ENCODE assay signal across 8 mouse cellular contexts in the genomic region with DNA sequence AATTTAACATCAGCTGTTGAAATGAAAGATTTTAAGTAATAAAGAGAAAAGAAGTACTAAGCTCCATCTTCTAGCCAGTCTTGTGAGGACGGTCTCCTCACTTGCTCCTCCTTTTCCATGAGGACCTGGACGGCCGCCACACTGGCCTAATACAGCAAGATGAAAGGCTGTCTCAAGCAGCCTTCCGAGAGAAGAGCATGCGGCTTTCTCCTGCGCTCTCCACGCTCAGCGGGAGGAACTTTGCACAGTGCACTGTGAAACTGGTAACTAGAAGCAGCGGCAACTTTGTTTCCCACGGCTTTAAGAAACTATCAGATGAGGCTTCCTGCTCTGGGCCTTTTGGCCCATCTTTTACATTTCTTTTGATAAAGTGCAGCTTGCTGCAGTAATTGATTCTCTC. TPM values are rescaled to one million over a fixed set of nuclear protein-coding genes. Genes with fewer than 3 reads are reported as not detected.
DNase-seq lines count a peak whose midpoint lies in the region; ATAC-seq lines count a peak whose summit lies in the region.

No protein-coding gene starts in this region.

- intact Hi-C loops in left cerebral cortex, postnatal 36 days (cut with DNase I), result no loop called here

- no peaks in the 10 kb centered on the region for H3K9me3 ChIP-seq in liver, embryonic 12.5 days (replicated peaks)
- no peaks in the 10 kb centered on the region for H3K9me3 ChIP-seq in limb, embryonic 11.5 days (ENCODE audit: control insufficient read depth, low read length)
- H3K9me3 ChIP-seq in stomach, embryonic 15.5 days, result no peaks in the 10 kb centered on the region

- no peak overlapping the region for H3K4me2 ChIP-seq in liver, embryonic 12.5 days
- no peak overlapping the region for H3K4me2 ChIP-seq in limb, embryonic 11.5 days (ENCODE audit: low read depth, severe bottlenecking)
- 0 out of 2 replicates have a peak overlapping the region, but pooled peaks have one; percentile 22 for H3K4me2 ChIP-seq in stomach, embryonic 15.5 days

- H3K4me3 ChIP-seq in liver, embryonic 12.5 days, result no peak overlapping the region
- H3K4me3 ChIP-seq in limb, embryonic 11.5 days (ENCODE audit: low read depth, low read length), result no peak overlapping the region
- no peak overlapping the region for H3K4me3 ChIP-seq in stomach, embryonic 15.5 days (replicated peaks)

- H3K4me1 ChIP-seq in liver, embryonic 12.5 days, result no peaks in the 10 kb centered on the region
- H3K4me1 ChIP-seq in limb, embryonic 11.5 days (ENCODE audit: control insufficient read depth, insufficient read depth, low read length), result 0 out of 2 replicates have a peak, but pooled peaks cover 3% of the 10 kb centered on the region
- H3K4me1 ChIP-seq in stomach, embryonic 15.5 days, result 0 out of 2 replicates have a peak, but pooled peaks cover 3% of the 10 kb centered on the region

- WGBS in liver, embryonic 12.5 days (ENCODE audit: insufficient replicate concordance), result 45% methylated on average over 10 of the region's 10 CpGs
- 5% methylated on average over 10 of the region's 10 CpGs for WGBS in limb, embryonic 11.5 days
- 17% methylated on average over 10 of the region's 10 CpGs for WGBS in stomach, embryonic 15.5 days

- no peak for ATAC-seq in liver, embryonic 12.5 days
- no peak for ATAC-seq in limb, embryonic 11.5 days (ENCODE audit: insufficient number of reproducible peaks, low FRiP score, low TSS enrichment, low read depth)
- ATAC-seq in stomach, embryonic 15.5 days (ENCODE audit: insufficient read depth, low FRiP score, low read depth), result no peak
- ATAC-seq in activated CD4-positive, CD25-positive, alpha-beta regulatory T cell, adult 4 months, result no peak

- H3K27ac ChIP-seq in liver, embryonic 12.5 days, result no peak overlapping the region
- no peak overlapping the region for H3K27ac ChIP-seq in limb, embryonic 11.5 days (replicated peaks; ENCODE audit: low read depth, low read length)
- no peak overlapping the region for H3K27ac ChIP-seq in stomach, embryonic 15.5 days

- H3K9ac ChIP-seq in liver, embryonic 12.5 days, result no peak overlapping the region
- H3K9ac ChIP-seq in limb, embryonic 11.5 days (ENCODE audit: low read length), result no peak overlapping the region
- H3K9ac ChIP-seq in stomach, embryonic 15.5 days, result no peak overlapping the region

- no peaks in the 10 kb centered on the region for H3K27me3 ChIP-seq in liver, embryonic 12.5 days (replicated peaks)
- no peaks in the 10 kb centered on the region for H3K27me3 ChIP-seq in limb, embryonic 11.5 days (ENCODE audit: control insufficient read depth, insufficient read depth, low read length)
- no peaks in the 10 kb centered on the region for H3K27me3 ChIP-seq in stomach, embryonic 15.5 days (replicated peaks)

- DNase-seq in liver, result peak; percentile 6
- DNase-seq in embryo, embryonic 9.5 days (ENCODE audit: extremely low spot score), result peak; percentile 41
- DNase-seq in heart, postnatal 4 days, result peak; percentile 30
- DNase-seq in limb, embryonic 11.5 days (ENCODE audit: low spot score), result peak; percentile 38
- no peak for DNase-seq in left cerebral cortex, postnatal 36 days (ENCODE audit: low spot score in 2 of 2)

- H3K36me3 ChIP-seq in liver, embryonic 12.5 days, result no peaks in the 10 kb centered on the region
- H3K36me3 ChIP-seq in limb, embryonic 11.5 days (ENCODE audit: control insufficient read depth, insufficient read depth, low read length), result no peaks in the 10 kb centered on the region
- no peaks in the 10 kb centered on the region for H3K36me3 ChIP-seq in stomach, embryonic 15.5 days

RNA-seq across cellular contexts. Expression of a gene that starts 34.7 kb away (rescaled TPM):
- polyA plus RNA-seq in liver, embryonic 12.5 days (2016; fragmentation: Nextera tagmentation; extraction: Ambion mirVana), result 7.0 and 7.6 TPM in 2 replicates
- total RNA-seq in heart, postnatal 4 days (2021), result 1 to 10 TPM; 6.4 to 6.8 TPM
- 16.5 and 17.8 TPM in 2 replicates for polyA plus RNA-seq in limb, embryonic 11.5 days (2014; fragmentation: Nextera tagmentation; extraction: Ambion mirVana)
- polyA plus RNA-seq in stomach, embryonic 15.5 days (2015; fragmentation: Nextera tagmentation; extraction: Ambion mirVana), result 10.7 and 12.4 TPM in 2 replicates
- total RNA-seq in left cerebral cortex, postnatal 36 days (2021), result 1 to 10 TPM; 4.5 to 5.0 TPM
- polyA plus RNA-seq in activated CD4-positive, CD25-positive, alpha-beta regulatory T cell, adult 4 months (2017; shearing (Covaris generic)), result 1 to 10 TPM; 3.9 to 4.4 TPM

Comparison
In these comparisons a context has a peak if more than half of its experiments do, and no peak if none do; other contexts are left out.
1. DNase-seq: peak in liver (single experiment), embryo, embryonic 9.5 days (single experiment), heart, postnatal 4 days (single experiment) and limb, embryonic 11.5 days (single experiment); none in left cerebral cortex, postnatal 36 days (0 of 2).